Mouse (Mus musculus) gastrocnemius, postnatal 10 days (tissue): Measurements from ENCODE around the gene Gata3. TPM values are rescaled to one million over a fixed set of nuclear protein-coding genes. Genes with fewer than 3 reads are reported as not detected.
A peak's percentile ranks its signal among the peaks of the same experiment; 100 is the strongest.

Experiments
- DNase-seq: peaks from one replicate; pipeline ENCODE4 v3.0.0; 2021; ENCODE audit warnings: mixed read lengths
- total RNA-seq, 2 experiments: library from RNA; stranded (reverse); gene quantifications; 2 replicates each; pipeline ENCODE4 v1.2.3; 2021

Gata3 gene
- total RNA-seq, 2 experiments from 2014 or later = 0.19 to 0.23 TPM

GRCm38 (mm10) chr2:9886031-9886430, 3.8 kb downstream of the Gata3 start:
- DNase-seq = no peak

- no peak for DNase-seq
Measured at GRCm38 (mm10) chr2:9885217-9885770, 4.5 kb downstream of the Gata3 start.

GRCm38 (mm10) chr2:9884533-9885216, 5.2 kb downstream of the Gata3 start:
- no peak for DNase-seq

- no peak for DNase-seq
Measured at GRCm38 (mm10) chr2:9883803-9884532, 5.9 kb downstream of the Gata3 start.

GRCm38 (mm10) chr2:9882926-9883802, 6.7 kb downstream of the Gata3 start:
- DNase-seq = no peak

GRCm38 (mm10) chr2:9882371-9882925, 7.4 kb downstream of the Gata3 start:
- peak; percentile 37 for DNase-seq

GRCm38 (mm10) chr2:9881611-9882023, 8.2 kb downstream of the Gata3 start:
- DNase-seq = no peak

- peak; percentile 22 for DNase-seq
Measured at GRCm38 (mm10) chr2:9881051-9881591, 8.7 kb downstream of the Gata3 start, which contains the start of gene 4930412O13Rik. 4930412O13Rik (plus strand) TSS chr2:9881252.

GRCm38 (mm10) chr2:9880271-9880670, 9.6 kb downstream of the Gata3 start:
- no peak for DNase-seq

- peak; percentile 87 for DNase-seq
Measured at GRCm38 (mm10) chr2:9879493-9879892, 10.3 kb downstream of the Gata3 start.

- no peak for DNase-seq
Measured at GRCm38 (mm10) chr2:9879092-9879491, 10.7 kb downstream of the Gata3 start.

- DNase-seq = no peak
Measured at GRCm38 (mm10) chr2:9878564-9879081, 11.2 kb downstream of the Gata3 start.

- DNase-seq = no peak
Measured at GRCm38 (mm10) chr2:9877966-9878563, 11.8 kb downstream of the Gata3 start.

- DNase-seq = peak; percentile 17
Measured at GRCm38 (mm10) chr2:9877326-9877690, 12.5 kb downstream of the Gata3 start.

GRCm38 (mm10) chr2:9876621-9877325, 13.1 kb downstream of the Gata3 start:
- no peak for DNase-seq

GRCm38 (mm10) chr2:9875676-9876357, 14.0 kb downstream of the Gata3 start:
- DNase-seq = no peak

GRCm38 (mm10) chr2:9875220-9875619, 14.6 kb downstream of the Gata3 start:
- DNase-seq = no peak

GRCm38 (mm10) chr2:9874467-9875219, 15.2 kb downstream of the Gata3 start:
- no peak for DNase-seq

- no peak for DNase-seq
Measured at GRCm38 (mm10) chr2:9873757-9874156, 16.1 kb downstream of the Gata3 start.
